Mouse (Mus musculus) forebrain, embryonic 15.5 days (tissue): ENCODE data around the gene Gm5726. TPM values are rescaled to one million over a fixed set of nuclear protein-coding genes. Genes with fewer than 3 reads are reported as not detected.
"Not testable (repeated sequence)": the region's sequence is repeated elsewhere in the genome, so short reads cannot be mapped to it uniquely, and the experiment has no call there.

Experiments used
- ATAC-seq: fragments of 200-750 bp; cut with Nextera tagmentation; replicated peaks from 2 replicates; pipeline ENCODE4 v1.8.0; 2017; ENCODE audit warnings: mild to moderate bottlenecking, moderate TSS enrichment, moderate library complexity
- H3K27ac ChIP-seq: fragments of 300-500 bp; sonication (generic); replicated peaks from 2 replicates; pipeline ENCODE4 v1.5.1; 2015; ENCODE audit warnings: mild to moderate bottlenecking, inconsistent platforms
- H3K27me3 ChIP-seq: fragments of 300-500 bp; sonication (generic); 2 replicates; pipeline ENCODE4 v1.6.1; 2015; ENCODE audit warnings: inconsistent platforms
- H3K36me3 ChIP-seq: fragments of 300-500 bp; sonication (generic); 2 replicates; pipeline ENCODE4 v1.6.1; 2015; ENCODE audit warnings: mild to moderate bottlenecking, inconsistent platforms
- H3K4me1 ChIP-seq: fragments of 300-500 bp; sonication (generic); 2 replicates; pipeline ENCODE4 v1.6.1; 2015; ENCODE audit warnings: inconsistent platforms
- H3K4me2 ChIP-seq: fragments of 300-500 bp; sonication (generic); replicated peaks from 2 replicates; pipeline ENCODE4 v1.6.1; 2015; ENCODE audit warnings: mild to moderate bottlenecking, inconsistent platforms
- H3K4me3 ChIP-seq: fragments of 300-500 bp; sonication (generic); 2 replicates; pipeline ENCODE4 v1.5.1; 2015; ENCODE audit warnings: mild to moderate bottlenecking, inconsistent platforms
- H3K9ac ChIP-seq: fragments of 300-500 bp; sonication (generic); replicated peaks from 2 replicates; pipeline ENCODE4 v1.6.1; 2015; ENCODE audit warnings: mild to moderate bottlenecking, inconsistent platforms
- H3K9me3 ChIP-seq: fragments of 300-500 bp; sonication (generic); 2 replicates; pipeline ENCODE4 v1.6.1; 2016; ENCODE audit warnings: inconsistent platforms
- WGBS: fragments of 180-500 bp; shearing (Covaris S2); methylation state at CpG from one replicate; pipeline ENCODE4 v1.1.7; 2015; ENCODE audit warnings: mixed read lengths; 5-methylcytosine and 5-hydroxymethylcytosine counted together
- polyA plus RNA-seq: library from polyadenylated mRNA; unstranded; fragments of >200 nt; fragmentation: Nextera tagmentation; extraction: Ambion mirVana; gene quantifications from 2 replicates; pipeline ENCODE4 v1.2.1, GENCODE M21; 2015

Gm5726 gene
- polyA plus RNA-seq = not detected in 2 replicates

GRCm38 (mm10) chr7:20545657-20546056, at the start of gene Gm5726:
Gm5726 (minus strand) TSS chr7:20545757.
- not testable (repeated sequence) for ATAC-seq, H3K36me3 ChIP-seq, H3K4me1 ChIP-seq, H3K27me3 ChIP-seq, H3K4me2 ChIP-seq, H3K9ac ChIP-seq, H3K4me3 ChIP-seq, H3K9me3 ChIP-seq, H3K27ac ChIP-seq
- WGBS = no CpG with 5 or more reads among the region's 1 CpGs

GRCm38 (mm10) chr7:20576141-20576540, 30.6 kb upstream of the Gm5726 start, which contains the start of gene Gm4141:
Gm4141 (minus strand) TSS chr7:20576241.
- H3K9ac ChIP-seq, H3K4me1 ChIP-seq, H3K36me3 ChIP-seq, H3K4me2 ChIP-seq, H3K27me3 ChIP-seq, ATAC-seq, H3K9me3 ChIP-seq, H3K4me3 ChIP-seq, H3K27ac ChIP-seq: not testable (repeated sequence)
- WGBS = no CpG with 5 or more reads among the region's 3 CpGs

DNA sequence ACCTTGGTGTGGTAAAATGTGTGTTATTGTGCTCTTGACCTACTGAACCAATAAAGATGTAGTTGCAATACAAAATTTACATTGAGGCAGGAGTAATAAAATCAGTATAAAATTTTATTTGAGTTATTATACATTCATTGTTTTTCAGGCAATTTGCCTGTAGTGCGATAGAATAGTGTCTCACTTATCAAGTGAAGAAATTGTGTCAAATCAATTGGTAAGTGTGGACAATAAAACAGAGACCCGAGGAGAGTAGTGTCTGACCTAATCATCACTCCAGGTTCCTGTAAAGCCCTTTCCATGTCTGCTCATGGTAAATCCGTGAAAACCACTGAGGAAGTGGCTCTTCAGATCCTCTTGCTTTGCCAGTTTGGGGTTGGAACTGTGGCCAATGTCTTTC, 12.0 kb downstream of the Gm5726 start, which contains the start of gene Vmn1r104:
Vmn1r104 (plus strand) TSS at position 301 of the 400 bp plus-strand sequence.
- no CpG with 5 or more reads among the region's 3 CpGs for WGBS
- ATAC-seq, H3K27ac ChIP-seq: not testable (repeated sequence)

DNA sequence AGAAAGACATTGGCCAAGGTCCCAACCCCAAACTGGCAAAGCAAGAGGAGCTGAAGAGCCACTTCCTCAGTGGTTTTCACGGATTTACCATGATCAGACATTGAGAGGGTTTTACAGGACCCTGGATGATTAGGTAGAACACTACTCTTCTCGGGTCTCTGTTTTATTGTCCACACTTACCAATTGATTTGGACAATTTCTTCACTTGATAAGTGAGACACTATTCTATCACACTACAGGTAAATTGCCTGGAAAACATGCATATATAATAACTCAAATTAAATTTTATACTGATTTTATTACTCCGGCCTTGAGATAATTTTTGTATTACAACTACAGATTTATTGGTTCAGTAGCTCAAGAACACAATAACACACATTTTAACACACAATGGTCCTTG, 35.1 kb downstream of the Gm5726 start, which contains the start of gene Vmn1r103:
Vmn1r103 (minus strand) TSS at position 101 of the 400 bp plus-strand sequence.
- not testable (repeated sequence) for ATAC-seq, H3K9me3 ChIP-seq, H3K27ac ChIP-seq, H3K4me3 ChIP-seq, H3K4me1 ChIP-seq, H3K9ac ChIP-seq, H3K27me3 ChIP-seq, H3K36me3 ChIP-seq, H3K4me2 ChIP-seq
- 0% methylated on average over 1 of the region's 3 CpGs for WGBS

More for the DNA sequence above, 12.0 kb downstream of the Gm5726 start, which contains the start of gene Vmn1r104:
- H3K9me3 ChIP-seq, H3K4me3 ChIP-seq, H3K9ac ChIP-seq, H3K36me3 ChIP-seq, H3K4me2 ChIP-seq, H3K4me1 ChIP-seq, H3K27me3 ChIP-seq: not testable (repeated sequence)

Other genes starting within 250 kb of the Gm5726 start
- gene Gm4133, start 211.7 kb downstream of the Gm5726 start, polyA plus RNA-seq = not detected in 2 replicates
- gene Gm5728, start 170.3 kb downstream of the Gm5726 start, polyA plus RNA-seq = not detected in 2 replicates
- gene Vmn1r100, start 127.8 kb downstream of the Gm5726 start, polyA plus RNA-seq = not detected in 2 replicates
- gene Vmn1r101, start 103.2 kb downstream of the Gm5726 start, polyA plus RNA-seq = not detected in 2 replicates
- gene Gm10670, start 70.8 kb downstream of the Gm5726 start, polyA plus RNA-seq = not detected in 2 replicates
- not detected in 2 replicates for gene Vmn1r103, start 35.2 kb downstream of the Gm5726 start, polyA plus RNA-seq
- not detected in 2 replicates for gene Vmn1r104, start 11.9 kb downstream of the Gm5726 start, polyA plus RNA-seq
- not detected in 2 replicates for gene Gm4141, start 30.5 kb upstream of the Gm5726 start, polyA plus RNA-seq
- not detected in 2 replicates for gene Gm4513, start 53.3 kb upstream of the Gm5726 start, polyA plus RNA-seq
- gene Vmn1r107, start 123.2 kb upstream of the Gm5726 start, polyA plus RNA-seq = not detected in 2 replicates
- gene Vmn1r111, start 157.5 kb upstream of the Gm5726 start, polyA plus RNA-seq = not detected in 2 replicates
- gene Gm10668, start 184.9 kb upstream of the Gm5726 start, polyA plus RNA-seq = not detected in 2 replicates
- gene Vmn1r112, start 225.4 kb upstream of the Gm5726 start, polyA plus RNA-seq = not detected in 2 replicates
- gene Vmn1r113, start 241.5 kb upstream of the Gm5726 start, polyA plus RNA-seq = not detected in 2 replicates